Mouse (Mus musculus): ENCODE data around the gene Myl7. TPM values are rescaled to one million over a fixed set of nuclear protein-coding genes. Genes with fewer than 3 reads are reported as not detected.

The Myl7 gene
- polyA plus RNA-seq, 1 experiment, result not detected

DNA sequence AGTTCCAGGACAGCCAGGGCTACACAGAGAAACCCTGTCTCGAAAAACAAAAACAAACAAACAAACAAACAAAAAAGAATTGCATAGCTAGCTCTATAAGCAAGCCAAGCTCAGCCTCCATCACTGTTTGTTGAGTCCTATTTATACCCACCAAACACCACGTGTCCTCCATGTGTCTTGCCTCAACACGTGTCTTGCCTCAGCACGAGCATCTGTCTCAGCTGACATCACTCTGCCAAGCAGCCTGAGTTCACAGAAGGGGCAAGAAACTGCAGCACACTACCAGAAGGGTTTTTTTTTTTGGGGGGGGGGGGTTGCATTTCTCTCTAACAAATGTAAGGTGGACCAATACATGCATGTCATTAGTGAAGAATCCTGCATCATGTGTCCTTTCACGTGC is 48.1 kb downstream of the Myl7 start:
- H3K4me1 ChIP-seq (ENCODE audit: control insufficient read depth, insufficient read depth, low read length), result no peaks in the 10 kb centered on the region

GRCm38 (mm10) chr11:5849316-5849715 is 49.3 kb downstream of the Myl7 start:
- no peak overlapping the region for H3K27ac ChIP-seq (ENCODE audit: insufficient read depth, low read length)
- no peak overlapping the region for H3K4me3 ChIP-seq (replicated peaks; ENCODE audit: insufficient read depth, low read depth, low read length)
- no peak for DNase-seq
- 51% methylated on average over 2 of the region's 2 CpGs for WGBS
- TF ChIP-seq POLR2A (IDR thresholded peaks at IDR 0.05; ENCODE audit: borderline replicate concordance, insufficient read depth, low read length) (no peak), CTCF (IDR thresholded peaks at IDR 0.05; ENCODE audit: borderline replicate concordance, insufficient read depth, low read depth, low read length) (no peak)
- H3K4me1 ChIP-seq (ENCODE audit: control insufficient read depth, insufficient read depth, low read length), result no peaks in the 10 kb centered on the region
- H3K27me3 ChIP-seq (ENCODE audit: control insufficient read depth, insufficient read depth, low read length), result no peaks in the 10 kb centered on the region

More for the DNA sequence above, 48.1 kb downstream of the Myl7 start:
- Histone ChIP-seq H3K4me3 (replicated peaks; ENCODE audit: insufficient read depth, low read depth, low read length) (no peak overlapping the region), H3K27ac (ENCODE audit: insufficient read depth, low read length) (no peak overlapping the region), H3K27me3 (ENCODE audit: control insufficient read depth, insufficient read depth, low read length) (no peaks in the 10 kb centered on the region)
- 52% methylated on average over 5 of the region's 5 CpGs for WGBS
- no peak for TF ChIP-seq POLR2A (IDR thresholded peaks at IDR 0.05; ENCODE audit: borderline replicate concordance, insufficient read depth, low read length)
- no peak for TF ChIP-seq CTCF (IDR thresholded peaks at IDR 0.05; ENCODE audit: borderline replicate concordance, insufficient read depth, low read depth, low read length)
- DNase-seq, result no peak

DNA sequence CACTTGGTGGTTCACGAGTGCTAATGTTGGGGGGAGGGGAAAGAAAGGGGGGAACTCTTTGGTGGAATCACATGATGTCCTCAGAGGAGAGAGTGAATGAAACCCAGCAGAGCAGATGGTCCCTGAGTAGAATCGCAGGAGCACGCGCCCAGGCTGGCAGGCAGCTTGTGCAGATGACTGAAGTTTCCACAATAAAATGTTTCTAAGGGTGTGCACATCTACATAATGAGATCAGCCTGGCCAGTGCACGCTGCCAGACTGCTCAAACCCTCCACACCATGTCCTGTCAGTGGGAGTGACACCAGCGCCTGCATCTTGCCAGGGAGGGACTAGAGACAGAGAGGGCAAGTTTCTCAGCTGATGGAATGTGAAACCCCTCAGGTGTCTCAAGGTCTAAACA is 49.8 kb downstream of the Myl7 start:
- no peaks in the 10 kb centered on the region for H3K27me3 ChIP-seq (ENCODE audit: control insufficient read depth, insufficient read depth, low read length)
- no peaks in the 10 kb centered on the region for H3K4me1 ChIP-seq (ENCODE audit: control insufficient read depth, insufficient read depth, low read length)
- H3K4me3 ChIP-seq (replicated peaks; ENCODE audit: insufficient read depth, low read depth, low read length), result no peak overlapping the region
- DNase-seq, result no peak
- WGBS, result 13% methylated on average over 6 of the region's 6 CpGs
- H3K27ac ChIP-seq (ENCODE audit: insufficient read depth, low read length), result no peak overlapping the region
- TF ChIP-seq CTCF (IDR thresholded peaks at IDR 0.05; ENCODE audit: borderline replicate concordance, insufficient read depth, low read depth, low read length) (no peak), POLR2A (IDR thresholded peaks at IDR 0.05; ENCODE audit: borderline replicate concordance, insufficient read depth, low read length) (no peak)

- TF ChIP-seq POLR2A (IDR thresholded peaks at IDR 0.05; ENCODE audit: borderline replicate concordance, insufficient read depth, low read length) (no peak), CTCF (IDR thresholded peaks at IDR 0.05; ENCODE audit: borderline replicate concordance, insufficient read depth, low read depth, low read length) (no peak)
- WGBS, result 56% methylated on average over 7 of the region's 7 CpGs
- H3K4me1 ChIP-seq (ENCODE audit: control insufficient read depth, insufficient read depth, low read length), result no peaks in the 10 kb centered on the region
- H3K27ac ChIP-seq (ENCODE audit: insufficient read depth, low read length), result no peak overlapping the region
- no peak overlapping the region for H3K4me3 ChIP-seq (replicated peaks; ENCODE audit: insufficient read depth, low read depth, low read length)
- no peak for DNase-seq
- H3K27me3 ChIP-seq (ENCODE audit: control insufficient read depth, insufficient read depth, low read length), result no peaks in the 10 kb centered on the region
Measured at GRCm38 (mm10) chr11:5846639-5847345, 51.8 kb downstream of the Myl7 start.

Other genes starting within 250 kb of the Myl7 start
- 122 and 124 TPM in 2 replicates for gene Mrps24, start 183.1 kb downstream of the Myl7 start, polyA plus RNA-seq (2012; rRNA removed)
- 36.4 and 37.9 TPM in 2 replicates for gene Urgcp, start 136.4 kb downstream of the Myl7 start, polyA plus RNA-seq (2012; rRNA removed)
- gene Dbnl, start 110.3 kb downstream of the Myl7 start, polyA plus RNA-seq (2012; rRNA removed), result 80.9 and 83.7 TPM in 2 replicates
- gene Pgam2, start 95.0 kb downstream of the Myl7 start, polyA plus RNA-seq (2012; rRNA removed), result 0.63 and 1.1 TPM in 2 replicates
- 15.0 and 19.3 TPM in 2 replicates for gene Polm, start 60.8 kb downstream of the Myl7 start, polyA plus RNA-seq (2012; rRNA removed)
- gene Aebp1, start 36.8 kb downstream of the Myl7 start, polyA plus RNA-seq (2012; rRNA removed), result 10.3 and 13.2 TPM in 2 replicates
- 47.4 and 55.0 TPM in 2 replicates for gene Pold2, start 20.5 kb downstream of the Myl7 start, polyA plus RNA-seq (2012; rRNA removed)
- gene Gck, start 51.3 kb upstream of the Myl7 start, polyA plus RNA-seq (2012; rRNA removed), result 0.74 and 1.1 TPM in 2 replicates
- gene Ykt6, start 56.9 kb upstream of the Myl7 start, polyA plus RNA-seq (2012; rRNA removed), result 54.2 and 54.9 TPM in 2 replicates
- 479 and 518 TPM in 2 replicates for gene Camk2b, start 167.6 kb upstream of the Myl7 start, polyA plus RNA-seq (2012; rRNA removed)

All from cerebellum, adult 2 months (tissue).